ENCODE assay signal across 18 mouse cellular contexts in genomic region chr10:84498867-84499266, GRCm38 (mm10). TPM values are rescaled to one million over a fixed set of nuclear protein-coding genes. Genes with fewer than 3 reads are reported as not detected.
A peak's percentile ranks its signal among the peaks of the same experiment; 100 is the strongest.
DNase-seq lines count a peak whose midpoint lies in the region; ATAC-seq and TF ChIP-seq lines count a peak whose summit lies in the region.
"Had no signal": no experiment of that assay in that cellular context is flagged by ENCODE, and none has a peak within 500 bp of the region (broad histone marks: within the 10 kb centered on the region; RNA-seq: fewer than 3 reads in every experiment).

No protein-coding gene starts in this region.

- no peak overlapping the region for H3K4me3 ChIP-seq in kidney, embryonic 14.5 days (ENCODE audit: low read length)
- no peak overlapping the region for H3K4me3 ChIP-seq in lung, embryonic 14.5 days (ENCODE audit: low read depth, low read length)
- no peak overlapping the region for H3K4me3 ChIP-seq in lung, postnatal 0 days (ENCODE audit: low read depth, low read length)
- H3K4me3 ChIP-seq: embryonic facial prominence, embryonic 12.5 days; forebrain, embryonic 15.5 days; heart, embryonic 12.5 days; hindbrain, embryonic 10.5 days had no signal

- ATAC-seq in kidney, embryonic 14.5 days (ENCODE audit: low FRiP score, low TSS enrichment), result peak; percentile 72; the same call in 1 of the 2 replicates
- ATAC-seq in lung, embryonic 14.5 days (ENCODE audit: insufficient read depth), result no peak
- ATAC-seq in lung, postnatal 0 days, result no peak
- peak; percentile 81 for ATAC-seq in megakaryocyte, adult 5-6 weeks (ENCODE audit: poor library complexity, severe bottlenecking)
- ATAC-seq: activated CD4-positive, CD25-positive, alpha-beta regulatory T cell, adult 4 months; forebrain, embryonic 15.5 days; Patski had no signal

- no peaks in the 10 kb centered on the region for H3K36me3 ChIP-seq in kidney, embryonic 14.5 days (ENCODE audit: control insufficient read depth, insufficient read depth, low read length)
- H3K36me3 ChIP-seq in lung, embryonic 14.5 days (ENCODE audit: insufficient read depth), result no peaks in the 10 kb centered on the region
- no peaks in the 10 kb centered on the region for H3K36me3 ChIP-seq in lung, postnatal 0 days (ENCODE audit: insufficient read depth, low read length)
- H3K36me3 ChIP-seq: embryonic facial prominence, embryonic 12.5 days; forebrain, embryonic 15.5 days; heart, embryonic 12.5 days; hindbrain, embryonic 10.5 days had no signal

- H3K4me2 ChIP-seq in kidney, embryonic 14.5 days (replicated peaks; ENCODE audit: low read depth, low read length), result no peak overlapping the region
- H3K4me2 ChIP-seq in lung, embryonic 14.5 days, result no peak overlapping the region
- no peak overlapping the region for H3K4me2 ChIP-seq in lung, postnatal 0 days (replicated peaks; ENCODE audit: low read depth, low read length)
- H3K4me2 ChIP-seq: embryonic facial prominence, embryonic 12.5 days; forebrain, embryonic 15.5 days; heart, embryonic 12.5 days; hindbrain, embryonic 14.5 days had no signal

- H3K27me3 ChIP-seq in kidney, embryonic 14.5 days (ENCODE audit: control insufficient read depth, insufficient read depth, low read length), result no peaks in the 10 kb centered on the region
- H3K27me3 ChIP-seq in lung, embryonic 14.5 days (ENCODE audit: insufficient read depth, low read length), result no peaks in the 10 kb centered on the region
- H3K27me3 ChIP-seq in lung, postnatal 0 days (replicated peaks; ENCODE audit: insufficient read depth, low read length), result no peaks in the 10 kb centered on the region
- H3K27me3 ChIP-seq: embryonic facial prominence, embryonic 12.5 days; forebrain, embryonic 15.5 days; heart, embryonic 12.5 days; Patski had no signal

- no peak for TF ChIP-seq CTCF in lung, embryonic 14.5 days (IDR thresholded peaks at IDR 0.05; ENCODE audit: low read depth)
- no peak for TF ChIP-seq CTCF in lung, postnatal 0 days (IDR thresholded peaks at IDR 0.05)

- no peak for DNase-seq in kidney, adult 8-10 months
- DNase-seq in lung, embryonic 14.5 days, result peak; percentile 57
- DNase-seq in lung, postnatal 0 days (ENCODE audit: low spot score), result no peak
- DNase-seq in thymus, postnatal 10 days (ENCODE audit: low spot score in 2 of 2), result no peak
- DNase-seq in layer of hippocampus, adult 18-20 months (ENCODE audit: low spot score in 2 of 2), result no peak
- DNase-seq: adrenal gland, postnatal 14 days; cerebellum, adult 18-20 months; cerebellum, postnatal 10 days; gastrocnemius, postnatal 14 days had no signal

- no peaks in the 10 kb centered on the region for H3K9me3 ChIP-seq in kidney, embryonic 14.5 days (ENCODE audit: control insufficient read depth, low read length)
- H3K9me3 ChIP-seq in lung, embryonic 14.5 days (ENCODE audit: low read depth, low read length), result no peaks in the 10 kb centered on the region
- no peaks in the 10 kb centered on the region for H3K9me3 ChIP-seq in lung, postnatal 0 days (ENCODE audit: low read length)
- H3K9me3 ChIP-seq: embryonic facial prominence, embryonic 12.5 days; forebrain, embryonic 15.5 days; heart, embryonic 12.5 days; hindbrain, embryonic 10.5 days had no signal

- H3K27ac ChIP-seq in kidney, embryonic 14.5 days (ENCODE audit: low read depth, low read length), result no peak overlapping the region
- H3K27ac ChIP-seq in lung, embryonic 14.5 days (ENCODE audit: low read depth), result no peak overlapping the region
- H3K27ac ChIP-seq in lung, postnatal 0 days (ENCODE audit: low read length), result no peak overlapping the region
- H3K27ac ChIP-seq: embryonic facial prominence, embryonic 12.5 days; forebrain, embryonic 15.5 days; hindbrain, embryonic 10.5 days; hindbrain, embryonic 14.5 days had no signal

- H3K4me1 ChIP-seq in kidney, embryonic 14.5 days (ENCODE audit: control insufficient read depth, insufficient read depth, low read length), result no peaks in the 10 kb centered on the region
- no peaks in the 10 kb centered on the region for H3K4me1 ChIP-seq in lung, embryonic 14.5 days (ENCODE audit: insufficient read depth)
- H3K4me1 ChIP-seq in lung, postnatal 0 days (ENCODE audit: insufficient read depth, low read depth, low read length), result 0 out of 2 replicates have a peak, but pooled peaks cover 3% of the 10 kb centered on the region
- H3K4me1 ChIP-seq: embryonic facial prominence, embryonic 12.5 days; hindbrain, embryonic 10.5 days had no signal

- H3K9ac ChIP-seq in kidney, embryonic 14.5 days (ENCODE audit: low read depth, low read length), result no peak overlapping the region
- H3K9ac ChIP-seq in lung, embryonic 14.5 days, result no peak overlapping the region
- no peak overlapping the region for H3K9ac ChIP-seq in lung, postnatal 0 days (replicated peaks; ENCODE audit: low read depth)
- H3K9ac ChIP-seq: embryonic facial prominence, embryonic 12.5 days; forebrain, embryonic 15.5 days; heart, embryonic 12.5 days; hindbrain, embryonic 14.5 days had no signal

- WGBS in kidney, embryonic 14.5 days, result 12% methylated on average over 2 of the region's 2 CpGs
- WGBS in lung, embryonic 14.5 days, result 32% methylated on average over 2 of the region's 2 CpGs
- 40% methylated on average over 2 of the region's 2 CpGs for WGBS in lung, postnatal 0 days

- TF ChIP-seq EP300 in lung, postnatal 0 days (IDR thresholded peaks at IDR 0.05), result no peak

RNA-seq across cellular contexts. Expression of gene Ckap4, which starts 35.0 kb away (rescaled TPM):
- polyA plus RNA-seq in kidney, embryonic 14.5 days (2014; fragmentation: Nextera tagmentation; extraction: Ambion mirVana), result 87.6 and 121 TPM in 2 replicates
- 177 and 179 TPM in 2 replicates for polyA plus RNA-seq in lung, embryonic 14.5 days (2014; fragmentation: Nextera tagmentation; extraction: Ambion mirVana)
- 49.2 and 58.8 TPM in 2 replicates for polyA plus RNA-seq in lung, postnatal 0 days (2015; fragmentation: Nextera tagmentation; extraction: Ambion mirVana)
- 122 and 125 TPM in 2 replicates for total RNA-seq in megakaryocyte, adult 5-6 weeks (2015)
- total RNA-seq in megakaryocyte, adult 5-6 weeks (2017), result 115 TPM in 2 replicates
- total RNA-seq in layer of hippocampus, adult 18-20 months (2021), result 10 to 100 TPM; 18.7 to 19.9 TPM

RNA-seq across cellular contexts. Expression of gene Nuak1, which starts 58.5 kb away (rescaled TPM):
- 3.0 and 4.1 TPM in 2 replicates for polyA plus RNA-seq in kidney, embryonic 14.5 days (2014; fragmentation: Nextera tagmentation; extraction: Ambion mirVana)
- polyA plus RNA-seq in lung, embryonic 14.5 days (2014; fragmentation: Nextera tagmentation; extraction: Ambion mirVana), result 1.5 and 1.8 TPM in 2 replicates
- 2.2 and 2.3 TPM in 2 replicates for polyA plus RNA-seq in lung, postnatal 0 days (2015; fragmentation: Nextera tagmentation; extraction: Ambion mirVana)
- 0.05 and 0.29 TPM in 2 replicates for total RNA-seq in megakaryocyte, adult 5-6 weeks (2015)
- total RNA-seq in megakaryocyte, adult 5-6 weeks (2017), result 0.11 and 0.37 TPM in 2 replicates
- total RNA-seq in layer of hippocampus, adult 18-20 months (2021), result 10 to 100 TPM; 62.7 to 66.4 TPM
- polyA plus RNA-seq: activated CD4-positive, CD25-positive, alpha-beta regulatory T cell, adult 4 months had no signal

Comparison
In these comparisons a context has a peak if more than half of its experiments do, and no peak if none do; other contexts are left out.
1. ATAC-seq: peak in kidney, embryonic 14.5 days (single experiment) and megakaryocyte, adult 5-6 weeks (single experiment); none in lung, embryonic 14.5 days (single experiment) and lung, postnatal 0 days (single experiment).